Comparison of ENCODE assay signal across 15 mouse cellular contexts in the genomic region with DNA sequence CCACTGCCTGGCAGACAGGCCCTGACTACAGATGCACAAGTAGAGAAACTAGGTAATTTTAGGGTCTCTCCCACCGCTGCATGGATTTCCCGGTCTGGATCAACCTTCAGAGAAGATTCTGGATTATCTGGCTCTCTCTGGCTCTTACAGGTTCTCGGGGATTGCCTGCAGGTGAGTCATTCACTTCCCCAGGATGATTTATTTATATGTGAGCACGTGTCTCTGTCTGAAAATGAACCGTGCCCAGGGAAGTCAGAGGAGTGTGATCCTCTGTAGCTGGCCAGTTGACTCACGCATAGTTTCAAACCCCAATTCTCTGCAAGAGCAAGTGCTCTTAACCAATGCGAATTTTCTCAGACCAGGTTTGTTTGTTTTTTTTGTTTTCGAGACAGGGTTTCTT. TPM values are rescaled to one million over a fixed set of nuclear protein-coding genes. Genes with fewer than 3 reads are reported as not detected.
"Had no signal": no experiment of that assay in that cellular context is flagged by ENCODE, and none has a peak within 500 bp of the region (broad histone marks: within the 10 kb centered on the region; RNA-seq: fewer than 3 reads in every experiment).

No protein-coding gene starts in this region.

- H3K4me3 ChIP-seq: kidney, embryonic 15.5 days; limb, embryonic 13.5 days; midbrain, embryonic 12.5 days; neural tube, embryonic 15.5 days had no signal

- DNase-seq: kidney, postnatal 14 days; lung, adult 18-20 months; right cerebral cortex, adult 18-20 months; right cerebral cortex, postnatal 25 days; thymus, adult 2 months; thymus, postnatal 25 days had no signal

- H3K9ac ChIP-seq: kidney, embryonic 15.5 days; limb, embryonic 13.5 days; liver, embryonic 14.5 days; midbrain, embryonic 12.5 days; neural tube, embryonic 15.5 days had no signal

- H3K27me3 ChIP-seq: kidney, embryonic 15.5 days; limb, embryonic 13.5 days; midbrain, embryonic 12.5 days; neural tube, embryonic 15.5 days had no signal

- H3K4me2 ChIP-seq: kidney, embryonic 15.5 days; limb, embryonic 13.5 days; midbrain, embryonic 12.5 days; neural tube, embryonic 15.5 days had no signal

- H3K27ac ChIP-seq: kidney, embryonic 15.5 days; limb, embryonic 13.5 days; liver, embryonic 14.5 days; midbrain, embryonic 12.5 days; neural tube, embryonic 15.5 days had no signal

- ATAC-seq: midbrain, embryonic 16.5 days had no signal

- H3K9me3 ChIP-seq: kidney, embryonic 15.5 days; limb, embryonic 13.5 days; midbrain, embryonic 12.5 days; neural tube, embryonic 15.5 days had no signal

RNA-seq across cellular contexts. Expression of a gene that starts 45.9 kb away (rescaled TPM):
- total RNA-seq: liver, adult 2 months; megakaryocyte-erythroid progenitor cell, adult 5-6 weeks had no signal
- polyA plus RNA-seq: liver, adult 2 months; small intestine, adult 2 months had no signal
